Mouse (Mus musculus) leukemia stem cell, adult 10-12 weeks (primary cell): ENCODE results near the gene Egr2. TPM values are rescaled to one million over a fixed set of nuclear protein-coding genes. Genes with fewer than 3 reads are reported as not detected.

Experiments used
- polyA plus RNA-seq: library from polyadenylated mRNA; stranded (reverse); fragments of >175 nt; gene quantifications from 2 replicates; pipeline ENCODE4 v1.2.3, GENCODE M21; 2012; ENCODE audit warnings: low replicate concordance

Gene Egr2
- polyA plus RNA-seq, result 7.2 and 8.5 TPM in 2 replicates

GRCm38 (mm10) chr10:67535256-67535655 is at the start of gene Egr2:
Gene Egr2 (plus strand): TSS chr10:67535475.

GRCm38 (mm10) chr10:67548877-67549731 is 13.8 kb downstream of the Egr2 start, which contains the start of gene Ado:
Gene Ado (minus strand): TSS chr10:67548955.

Other genes with a start within 250 kb of the Egr2 start
- gene Ado, start 13.5 kb downstream of the Egr2 start, polyA plus RNA-seq, result 34.9 and 46.3 TPM in 2 replicates